Mouse (Mus musculus) heart, embryonic 10.5 days (tissue): Measurements from ENCODE around the gene Gm21885. TPM values are rescaled to one million over a fixed set of nuclear protein-coding genes. Genes with fewer than 3 reads are reported as not detected.

Source experiments
- DNase-seq: peaks from one replicate; pipeline ENCODE4 v3.0.0-alpha.2; 2017; ENCODE audit warnings: low spot score
- H3K27ac ChIP-seq: fragments of 300-500 bp; sonication (generic); 2 replicates; pipeline ENCODE4 v1.5.1; 2016; ENCODE audit warnings: mild to moderate bottlenecking
- H3K27me3 ChIP-seq: fragments of 300-500 bp; sonication (generic); 2 replicates; pipeline ENCODE4 v1.6.1; 2016; ENCODE audit warnings: mild to moderate bottlenecking; ENCODE audit not compliant: poor library complexity, insufficient read depth, severe bottlenecking
- H3K36me3 ChIP-seq: fragments of 300-500 bp; sonication (generic); 2 replicates; pipeline ENCODE4 v1.6.1; 2016; ENCODE audit warnings: mild to moderate bottlenecking, moderate library complexity
- H3K4me1 ChIP-seq: fragments of 300-500 bp; sonication (generic); 2 replicates; pipeline ENCODE4 v1.6.1; 2016; ENCODE audit warnings: mild to moderate bottlenecking
- H3K4me3 ChIP-seq: fragments of 300-500 bp; sonication (generic); 2 replicates; pipeline ENCODE4 v1.5.1; 2016; ENCODE audit warnings: mild to moderate bottlenecking, moderate library complexity
- H3K9me3 ChIP-seq: fragments of 300-500 bp; sonication (generic); 2 replicates; pipeline ENCODE4 v1.6.1; 2016; ENCODE audit warnings: mild to moderate bottlenecking, moderate library complexity
- WGBS: fragments of 180-500 bp; shearing (Covaris S2); methylation state at CpG from one replicate; pipeline ENCODE4 v1.1.7; 2016; 5-methylcytosine and 5-hydroxymethylcytosine counted together
- polyA plus RNA-seq: library from polyadenylated mRNA; unstranded; fragments of >200 nt; fragmentation: Nextera tagmentation; extraction: Ambion mirVana; gene quantifications from 2 replicates; pipeline ENCODE4 v1.2.1, GENCODE M21; 2016

Gene Gm21885
- polyA plus RNA-seq, 1 experiment from 2014 or later, result 0.18 TPM

GRCm38 (mm10) chr11:94274206-94274867 lies 7.3 kb upstream of the Gm21885 start:
- Histone ChIP-seq H3K27me3 (no peaks in the 10 kb centered on the region), H3K9me3 (no peaks in the 10 kb centered on the region), H3K4me1 (peaks cover 27% of the 10 kb centered on the region), H3K4me3 (0 out of 2 replicates have a peak overlapping the region, but pooled peaks have one; percentile 24), H3K36me3 (no peaks in the 10 kb centered on the region), H3K27ac (peak overlapping the region; percentile 84)
- peak; percentile 87 for DNase-seq
- 58% methylated on average over 10 of the region's 10 CpGs for WGBS

- H3K27ac ChIP-seq, result peak overlapping the region; percentile 84; the same call in 1 of the 2 replicates
- H3K9me3 ChIP-seq, result no peaks in the 10 kb centered on the region
- no peaks in the 10 kb centered on the region for H3K36me3 ChIP-seq
- H3K4me1 ChIP-seq, result peaks cover 29% of the 10 kb centered on the region
- DNase-seq, result no peak
- WGBS, result 79% methylated on average over 7 of the region's 7 CpGs
- H3K4me3 ChIP-seq, result no peak overlapping the region
- H3K27me3 ChIP-seq, result no peaks in the 10 kb centered on the region
Observed at GRCm38 (mm10) chr11:94275226-94275625, 6.4 kb upstream of the Gm21885 start.

- Histone ChIP-seq H3K27me3 (no peaks in the 10 kb centered on the region), H3K4me3 (no peak overlapping the region), H3K36me3 (no peaks in the 10 kb centered on the region), H3K4me1 (peaks cover 31% of the 10 kb centered on the region), H3K9me3 (no peaks in the 10 kb centered on the region), H3K27ac (no peak overlapping the region)
- WGBS, result 73% methylated on average over 2 of the region's 2 CpGs
- DNase-seq, result no peak
Observed at GRCm38 (mm10) chr11:94275686-94276085, 6.0 kb upstream of the Gm21885 start.

GRCm38 (mm10) chr11:94276869-94277337 lies 4.8 kb upstream of the Gm21885 start:
- 11% methylated on average over 20 of the region's 20 CpGs for WGBS

GRCm38 (mm10) chr11:94282291-94282690 lies 618 bp downstream of the Gm21885 start:
- 62% methylated on average over 5 of the region's 5 CpGs for WGBS
- Histone ChIP-seq H3K9me3 (no peaks in the 10 kb centered on the region), H3K27me3 (no peaks in the 10 kb centered on the region), H3K4me3 (no peak overlapping the region), H3K36me3 (peaks cover 38% of the 10 kb centered on the region), H3K4me1 (peaks cover 14% of the 10 kb centered on the region), H3K27ac (no peak overlapping the region)
- no peak for DNase-seq

More at GRCm38 (mm10) chr11:94276869-94277337, 4.8 kb upstream of the Gm21885 start:
- Histone ChIP-seq H3K27ac (peak overlapping the region; percentile 62), H3K4me1 (peaks cover 41% of the 10 kb centered on the region), H3K27me3 (no peaks in the 10 kb centered on the region), H3K36me3 (peaks cover 2% of the 10 kb centered on the region; the same call in 1 of the 2 replicates), H3K4me3 (peak overlapping the region; percentile 51), H3K9me3 (no peaks in the 10 kb centered on the region)
- peak; percentile 93 for DNase-seq

GRCm38 (mm10) chr11:94283536-94284099 lies 1.9 kb downstream of the Gm21885 start:
- Histone ChIP-seq H3K27me3 (no peaks in the 10 kb centered on the region), H3K4me1 (peaks cover 14% of the 10 kb centered on the region), H3K27ac (no peak overlapping the region), H3K9me3 (no peaks in the 10 kb centered on the region), H3K4me3 (no peak overlapping the region), H3K36me3 (peaks cover 51% of the 10 kb centered on the region)
- no peak for DNase-seq
- WGBS, result 94% methylated on average over 6 of the region's 6 CpGs

GRCm38 (mm10) chr11:94285886-94286574 lies 4.4 kb downstream of the Gm21885 start:
- 91% methylated on average over 11 of the region's 11 CpGs for WGBS
- Histone ChIP-seq H3K9me3 (no peaks in the 10 kb centered on the region), H3K27me3 (no peaks in the 10 kb centered on the region), H3K4me3 (no peak overlapping the region), H3K27ac (no peak overlapping the region), H3K4me1 (peaks cover 8% of the 10 kb centered on the region), H3K36me3 (peaks cover 76% of the 10 kb centered on the region)
- DNase-seq, result no peak

- Histone ChIP-seq H3K36me3 (peaks cover 84% of the 10 kb centered on the region), H3K27ac (no peak overlapping the region), H3K4me1 (no peaks in the 10 kb centered on the region), H3K27me3 (no peaks in the 10 kb centered on the region), H3K9me3 (no peaks in the 10 kb centered on the region), H3K4me3 (no peak overlapping the region)
- no peak for DNase-seq
- 88% methylated on average over 5 of the region's 5 CpGs for WGBS
Observed at GRCm38 (mm10) chr11:94287105-94287504, 5.4 kb downstream of the Gm21885 start.

GRCm38 (mm10) chr11:94290062-94290740 lies 8.5 kb downstream of the Gm21885 start:
- 80% methylated on average over 10 of the region's 10 CpGs for WGBS
- Histone ChIP-seq H3K27ac (no peak overlapping the region), H3K4me3 (no peak overlapping the region), H3K36me3 (peaks cover 98% of the 10 kb centered on the region), H3K27me3 (no peaks in the 10 kb centered on the region), H3K4me1 (no peaks in the 10 kb centered on the region), H3K9me3 (no peaks in the 10 kb centered on the region)
- no peak for DNase-seq

GRCm38 (mm10) chr11:94294996-94295845 lies 13.5 kb downstream of the Gm21885 start:
- H3K36me3 ChIP-seq, result peaks cover 99% of the 10 kb centered on the region
- DNase-seq, result no peak
- WGBS, result 83% methylated on average over 9 of the region's 9 CpGs
- H3K27me3 ChIP-seq, result no peaks in the 10 kb centered on the region
- no peaks in the 10 kb centered on the region for H3K4me1 ChIP-seq
- no peaks in the 10 kb centered on the region for H3K9me3 ChIP-seq
- no peak overlapping the region for H3K27ac ChIP-seq
- H3K4me3 ChIP-seq, result no peak overlapping the region

- 92% methylated on average over 1 of the region's 1 CpGs for WGBS
- Histone ChIP-seq H3K4me1 (peaks cover 37% of the 10 kb centered on the region), H3K36me3 (peaks cover 13% of the 10 kb centered on the region; the same call in 1 of the 2 replicates), H3K27ac (no peak overlapping the region), H3K9me3 (no peaks in the 10 kb centered on the region), H3K4me3 (no peak overlapping the region), H3K27me3 (no peaks in the 10 kb centered on the region)
- DNase-seq, result no peak
Observed at GRCm38 (mm10) chr11:94312733-94313132, 31.1 kb downstream of the Gm21885 start.

GRCm38 (mm10) chr11:94314098-94314652 lies 32.5 kb downstream of the Gm21885 start:
- H3K4me3 ChIP-seq, result no peak overlapping the region
- peaks cover 43% of the 10 kb centered on the region for H3K4me1 ChIP-seq
- no peak overlapping the region for H3K27ac ChIP-seq
- DNase-seq, result no peak
- 47% methylated on average over 2 of the region's 2 CpGs for WGBS
- H3K27me3 ChIP-seq, result no peaks in the 10 kb centered on the region
- no peaks in the 10 kb centered on the region for H3K9me3 ChIP-seq
- H3K36me3 ChIP-seq, result peaks cover 17% of the 10 kb centered on the region; the same call in 1 of the 2 replicates
